Mouse (Mus musculus): ENCODE data around the gene Lrba.

Gene Lrba

GRCm38 (mm10) chr3:86500586-86500985, 276.1 kb downstream of the Lrba start:
- no peak for DNase-seq (ENCODE audit: low read depth, low spot score)

DNA sequence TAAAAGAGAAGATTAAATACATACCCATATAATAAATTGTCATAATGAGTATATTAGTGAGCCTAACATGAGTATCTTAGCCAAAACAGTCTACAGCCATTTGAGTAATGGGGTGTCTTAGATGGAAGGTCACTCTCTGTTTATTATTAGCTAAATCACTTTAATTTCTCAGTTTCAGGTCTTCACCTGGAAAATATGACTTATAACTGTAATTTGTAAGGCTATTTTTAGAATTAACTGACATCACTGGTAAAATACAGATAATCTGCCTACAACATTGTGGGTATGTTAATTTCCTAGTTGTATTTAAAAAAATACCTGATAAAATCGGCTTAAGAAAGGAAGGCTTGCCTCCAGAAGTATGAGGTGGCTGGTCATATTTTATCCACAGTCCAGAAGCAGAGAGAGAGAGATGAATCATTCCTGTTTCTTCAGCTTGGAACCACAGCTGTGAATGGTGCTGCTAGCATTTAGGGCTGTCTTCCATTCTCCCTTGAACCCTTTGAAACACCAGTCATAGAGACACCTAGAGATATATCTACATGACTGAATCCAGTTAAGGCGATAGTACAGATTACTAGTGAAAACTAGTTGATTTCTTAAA, 294.1 kb downstream of the Lrba start:
- DNase-seq (ENCODE audit: low read depth, low spot score), result no peak

- DNase-seq (ENCODE audit: low read depth, low spot score), result no peak
Observed at GRCm38 (mm10) chr3:86522880-86523505, 298.5 kb downstream of the Lrba start.

DNA sequence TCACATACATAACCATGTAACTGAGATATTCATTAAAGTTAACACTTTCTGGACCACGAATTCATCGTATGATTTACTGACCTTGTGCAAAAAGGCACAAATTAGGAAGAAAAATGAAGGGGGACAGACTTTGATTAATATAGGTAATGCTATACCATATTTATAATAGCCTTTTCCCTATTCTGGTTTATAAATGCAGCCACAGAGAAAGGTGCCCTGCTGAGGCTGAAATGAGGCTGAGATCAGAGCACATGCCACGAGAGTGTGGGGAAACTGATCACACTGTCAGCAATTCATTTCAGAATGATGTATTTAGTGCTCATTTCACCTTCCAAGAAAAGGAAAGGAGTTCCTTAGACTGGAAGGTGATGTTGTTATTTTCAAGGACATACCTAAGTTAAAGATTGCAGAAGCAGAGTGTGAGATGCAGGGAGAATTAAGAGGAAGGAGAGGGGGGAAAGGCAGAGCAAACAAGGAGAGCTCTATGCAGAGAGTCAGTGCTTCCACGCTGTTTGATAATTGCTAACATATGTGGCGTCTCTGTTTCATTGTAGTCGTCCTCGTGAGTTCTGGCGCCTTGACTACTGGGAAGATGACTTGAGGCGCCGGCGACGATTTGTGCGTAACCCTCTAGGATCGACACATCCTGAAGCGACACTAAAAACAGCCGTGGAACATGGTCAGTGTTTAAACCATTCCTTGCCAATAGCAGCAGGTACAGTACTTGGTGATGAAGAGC, 307.2 kb downstream of the Lrba start:
- DNase-seq (ENCODE audit: low read depth, low spot score), result no peak

GRCm38 (mm10) chr3:86536751-86537150, 312.3 kb downstream of the Lrba start:
- DNase-seq (ENCODE audit: low read depth, low spot score), result no peak

GRCm38 (mm10) chr3:86538645-86539554, 314.4 kb downstream of the Lrba start:
- no peak for DNase-seq (ENCODE audit: low read depth, low spot score)

DNA sequence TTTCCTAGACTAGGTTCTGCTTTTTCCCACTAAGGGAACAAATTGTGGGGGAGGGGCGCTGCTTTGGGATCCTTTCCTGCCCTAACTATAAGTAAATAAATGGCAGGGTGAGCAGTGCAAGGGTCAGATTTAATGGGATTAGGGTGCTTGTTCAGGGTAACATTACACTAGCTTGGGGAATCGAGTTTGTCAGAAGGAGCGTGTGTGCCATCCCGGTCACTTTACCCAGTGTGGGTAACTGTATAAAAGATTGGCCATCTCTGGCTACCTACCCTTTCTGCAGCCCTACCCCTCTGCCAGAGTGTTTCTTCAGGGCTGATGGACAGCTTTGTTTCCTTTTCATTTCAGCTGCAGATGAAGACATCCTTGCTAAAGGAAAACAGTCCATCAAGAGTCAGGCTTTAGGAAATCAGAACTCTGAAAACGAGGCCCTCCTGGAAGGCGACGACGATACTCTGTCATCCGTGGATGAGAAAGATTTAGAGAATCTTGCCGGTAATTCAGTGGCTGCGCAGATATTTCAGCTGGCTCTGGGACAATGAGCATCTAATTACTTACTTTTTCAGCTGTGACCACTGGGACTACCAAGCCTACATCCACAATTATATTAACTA, 315.2 kb downstream of the Lrba start:
- DNase-seq (ENCODE audit: low read depth, low spot score), result no peak

- no peak for DNase-seq (ENCODE audit: low read depth, low spot score)
Observed at GRCm38 (mm10) chr3:86541074-86541614, 316.7 kb downstream of the Lrba start.

DNA sequence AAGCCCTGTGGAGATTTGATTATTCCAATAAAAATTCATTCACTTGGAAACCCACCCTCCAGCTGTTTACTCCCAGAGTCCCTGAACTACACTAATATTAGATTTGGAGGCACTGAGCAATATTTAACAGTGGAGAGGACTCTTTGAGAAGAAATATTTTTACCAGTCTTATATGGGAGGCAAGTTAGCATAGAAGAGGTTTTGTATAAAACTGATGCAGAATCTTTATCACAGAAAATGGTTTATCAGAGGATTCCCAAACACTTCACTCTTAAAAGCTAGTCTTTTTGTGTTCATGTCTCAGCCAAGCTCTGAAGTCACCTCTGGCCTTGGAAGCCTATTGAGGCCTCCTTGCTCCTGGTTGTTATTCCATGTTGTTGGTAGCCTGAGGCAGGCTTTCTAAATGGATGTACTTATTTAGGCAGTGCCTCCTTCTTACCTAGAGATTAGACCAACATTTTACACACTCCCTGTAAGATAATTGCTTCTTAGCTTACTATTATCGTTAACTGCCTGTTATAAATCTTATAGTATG, 317.4 kb downstream of the Lrba start:
- DNase-seq (ENCODE audit: low read depth, low spot score), result no peak

DNA sequence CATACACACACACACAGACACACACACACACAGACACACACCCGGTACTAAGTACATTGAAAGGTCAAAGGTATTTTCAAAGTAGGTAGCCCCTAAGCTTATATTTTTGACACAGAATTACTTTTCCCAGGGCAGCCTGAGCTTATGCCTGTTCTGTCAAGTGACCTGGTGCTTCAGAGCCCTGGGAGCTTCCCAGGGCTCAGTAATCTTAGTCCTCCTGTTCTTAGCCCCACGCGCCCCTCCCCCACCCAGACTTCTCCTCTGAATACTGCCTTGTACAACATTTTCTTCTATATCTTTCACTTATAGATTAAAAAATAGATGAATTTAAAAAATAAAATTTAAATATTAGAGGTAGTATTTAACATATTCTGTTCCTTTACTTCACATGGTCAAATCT, 320.3 kb downstream of the Lrba start:
- DNase-seq (ENCODE audit: low read depth, low spot score), result no peak

- no peak for DNase-seq (ENCODE audit: low read depth, low spot score)
Observed at GRCm38 (mm10) chr3:86545945-86546344, 321.5 kb downstream of the Lrba start.

DNA sequence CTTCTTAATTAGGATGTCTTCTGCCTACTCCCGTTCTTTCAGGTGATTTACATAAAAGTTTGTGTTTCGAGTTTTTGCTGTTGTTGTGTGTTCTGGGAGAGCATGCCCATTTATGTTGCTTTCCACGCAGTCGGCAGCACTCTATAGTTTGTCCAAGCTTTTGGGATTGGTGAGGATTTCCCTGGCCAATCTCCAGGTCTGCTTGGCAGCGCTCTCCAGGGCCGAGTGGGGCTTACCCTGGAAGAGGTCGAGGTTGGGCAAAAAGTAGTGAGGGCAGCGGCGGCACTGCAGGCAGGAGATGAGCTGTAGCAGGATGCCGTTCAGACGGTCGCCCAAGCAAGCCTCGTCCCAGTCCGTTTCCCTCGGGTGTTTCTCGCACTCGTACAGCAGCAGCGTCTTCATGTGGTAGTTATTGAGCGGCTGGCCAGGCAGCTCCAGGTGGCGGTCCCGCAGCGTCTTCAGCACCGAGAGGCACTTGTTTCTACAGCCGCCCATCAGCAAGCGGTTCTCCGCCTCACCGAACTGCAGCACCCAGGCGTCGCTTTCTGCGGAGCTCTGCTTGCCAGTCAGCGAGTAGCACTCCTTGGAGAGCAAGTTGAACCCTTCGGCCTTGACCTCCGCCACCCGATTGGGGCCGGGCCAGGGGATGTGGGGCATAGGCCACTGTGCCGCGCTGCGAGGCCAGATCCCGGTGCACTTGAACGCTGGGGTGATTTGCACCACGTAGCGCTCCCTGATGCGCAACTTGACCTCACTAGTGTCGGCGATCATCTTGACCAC, 322.2 kb downstream of the Lrba start:
- DNase-seq (ENCODE audit: low read depth, low spot score), result no peak

DNA sequence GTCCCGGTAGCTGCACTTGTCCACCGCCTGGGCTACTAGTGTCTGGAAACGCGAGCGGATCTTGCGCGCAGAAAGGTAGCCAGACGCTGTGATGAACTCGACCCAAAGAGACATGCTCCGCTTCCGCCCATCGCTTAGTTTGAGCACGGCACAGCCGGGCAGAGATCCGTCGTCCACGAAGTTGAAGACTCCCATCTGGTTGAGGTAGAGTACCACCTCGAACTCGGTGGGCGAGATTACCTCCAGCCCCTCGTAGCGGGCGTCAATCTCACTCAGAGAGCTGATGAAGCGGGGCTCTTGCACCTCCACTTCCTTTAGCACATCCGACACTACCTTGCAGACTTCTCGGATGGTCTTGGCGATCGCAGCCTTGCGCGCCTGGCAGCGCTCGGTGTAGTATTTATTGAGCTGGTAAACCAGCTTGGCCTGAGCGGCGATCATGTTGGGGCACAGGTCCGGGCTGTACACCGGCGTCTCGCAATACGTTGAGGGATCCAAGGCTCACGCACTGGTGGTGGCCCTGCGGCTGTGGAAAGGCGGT, 322.8 kb downstream of the Lrba start:
- DNase-seq (ENCODE audit: low read depth, low spot score), result no peak

DNA sequence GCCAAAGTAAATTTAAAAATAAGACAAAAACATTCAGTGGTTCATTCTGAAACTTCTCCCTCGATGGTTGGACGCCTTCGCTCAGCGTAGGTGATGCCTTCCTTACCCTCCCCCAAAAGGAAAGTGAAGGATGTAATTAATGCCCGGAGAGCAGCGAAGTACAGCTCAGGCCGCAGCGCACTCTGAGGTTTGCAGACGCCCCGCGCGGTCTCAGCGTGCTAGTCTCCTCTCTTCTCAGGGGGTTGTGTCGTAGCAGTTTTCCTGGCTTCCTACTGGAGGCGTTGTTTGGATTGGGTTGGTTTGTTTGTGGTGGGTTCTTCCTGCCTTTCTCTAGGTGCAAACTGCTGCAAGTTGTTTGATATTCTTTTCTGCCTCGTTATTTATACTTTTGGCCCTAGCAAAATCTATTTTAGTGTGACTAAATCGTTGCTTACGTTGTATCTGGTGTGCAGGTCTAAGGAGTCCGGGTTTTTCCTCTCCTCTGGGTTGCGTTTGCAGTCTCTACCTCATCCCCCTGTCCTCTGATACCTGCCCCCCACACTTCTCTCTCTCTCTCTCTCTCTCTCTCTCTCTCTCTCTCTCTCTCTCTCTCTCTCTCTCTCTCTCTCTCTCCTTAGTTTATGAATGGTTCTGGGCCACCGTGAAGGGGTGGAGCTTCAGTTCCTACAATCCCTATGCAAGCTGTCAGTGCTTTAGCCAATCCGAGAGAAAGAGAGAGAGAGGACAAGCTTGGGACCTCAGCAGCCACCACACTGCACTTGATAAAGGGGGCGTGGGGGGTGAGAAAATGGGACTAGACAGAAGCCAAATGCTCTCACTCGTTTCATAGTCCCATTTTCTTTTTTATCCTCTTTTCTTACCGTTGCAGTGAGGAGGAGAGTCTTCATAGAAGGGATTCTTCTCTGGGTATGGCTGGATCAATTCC, 323.9 kb downstream of the Lrba start, which contains the start of gene Mab21l2:
TSS of gene Mab21l2 (minus strand) at position 539 of the 925 bp plus-strand sequence.
- peak; percentile 26 for DNase-seq (ENCODE audit: low read depth, low spot score)

DNA sequence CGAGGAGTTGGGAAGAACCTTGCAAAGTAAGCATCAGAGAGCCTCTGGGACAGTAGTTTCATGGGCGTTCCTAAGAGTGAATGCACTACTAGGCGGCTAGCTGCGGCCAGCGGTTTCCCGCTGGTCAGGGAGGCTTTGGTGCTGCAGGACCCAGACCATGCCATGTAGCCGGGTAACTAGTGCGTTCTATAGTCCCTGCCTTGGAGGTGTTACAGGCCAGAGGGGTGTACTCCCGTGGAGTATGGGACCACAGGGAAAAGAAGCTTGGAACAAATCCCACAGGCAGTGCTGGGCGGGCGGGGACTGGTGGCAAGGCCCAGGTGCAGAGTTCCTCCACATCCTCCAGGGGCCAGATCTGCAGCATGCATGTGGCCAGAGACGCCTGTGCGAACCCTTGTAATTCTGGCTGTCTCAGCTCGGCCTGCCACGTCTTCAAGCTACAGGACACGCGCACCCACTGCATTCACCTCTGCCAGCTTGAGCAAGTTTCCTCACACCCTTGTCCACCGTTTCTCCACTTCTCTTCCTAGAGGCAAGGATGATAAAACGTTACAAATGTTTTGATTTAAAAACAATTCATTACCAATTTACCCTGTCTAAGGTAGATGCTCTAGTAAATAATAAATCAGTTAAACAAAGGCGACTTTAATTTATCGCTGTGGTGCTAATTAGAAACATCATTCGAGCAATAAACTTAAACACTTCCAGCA, 326.0 kb downstream of the Lrba start:
- no peak for DNase-seq (ENCODE audit: low read depth, low spot score)

- DNase-seq (ENCODE audit: low read depth, low spot score), result no peak
Observed at GRCm38 (mm10) chr3:86551011-86551728, 326.7 kb downstream of the Lrba start.

- DNase-seq (ENCODE audit: low read depth, low spot score), result no peak
Observed at GRCm38 (mm10) chr3:86552170-86552569, 327.7 kb downstream of the Lrba start.
